Mouse (Mus musculus) myocyte (in vitro differentiated cells): ENCODE data around the gene Gtf2ird2.

ENCODE experiments used
- CEBPB ChIP-seq: IDR thresholded peaks from 2 replicates; pipeline ENCODE4 v1.6.1; 2011; ENCODE audit warnings: mild to moderate bottlenecking, moderate library complexity; ENCODE audit not compliant: poor library complexity, insufficient read depth, severe bottlenecking
- E2F4 ChIP-seq: IDR thresholded peaks from one replicate; pipeline ENCODE4 v1.6.1; 2011; ENCODE audit warnings: mild to moderate bottlenecking, control low read depth, moderate library complexity; ENCODE audit not compliant: insufficient read depth
- MAX ChIP-seq: IDR thresholded peaks from one replicate; pipeline ENCODE4 v1.6.1; 2011; ENCODE audit warnings: low read depth, mild to moderate bottlenecking, control low read depth
- MYOD1 ChIP-seq, 3 experiments: IDR thresholded peaks; one replicate each; pipeline ENCODE4 v1.6.1; 2011; ENCODE audit warnings: control low read depth in 2 of 3, low read depth in 2 of 3, mild to moderate bottlenecking in 2 of 3, moderate library complexity in 1 of 3; ENCODE audit not compliant: insufficient read length in 2 of 3, control insufficient read depth in 1 of 3
- POLR2A ChIP-seq: IDR thresholded peaks from one replicate; pipeline ENCODE4 v1.6.1; 2011; ENCODE audit warnings: low read depth, mild to moderate bottlenecking, control low read depth, moderate library complexity; ENCODE audit not compliant: insufficient read length
- POLR2AphosphoS2 ChIP-seq: IDR thresholded peaks from one replicate; pipeline ENCODE4 v1.6.1; 2011; ENCODE audit warnings: low read depth, control low read depth; ENCODE audit not compliant: insufficient read length
- REST ChIP-seq: IDR thresholded peaks from one replicate; pipeline ENCODE4 v1.6.1; 2011; ENCODE audit warnings: mild to moderate bottlenecking, control low read depth, moderate library complexity; ENCODE audit not compliant: insufficient read depth, insufficient read length
- SRF ChIP-seq: IDR thresholded peaks from one replicate; pipeline ENCODE4 v1.6.1; 2011; ENCODE audit warnings: low read depth; ENCODE audit not compliant: control insufficient read depth, insufficient read length
- TCF12 ChIP-seq: IDR thresholded peaks from one replicate; pipeline ENCODE4 v1.6.1; 2011; ENCODE audit warnings: mild to moderate bottlenecking, control low read depth; ENCODE audit not compliant: poor library complexity, insufficient read depth, severe bottlenecking
- USF1 ChIP-seq: IDR thresholded peaks from one replicate; pipeline ENCODE4 v1.6.1; 2011; ENCODE audit warnings: low read depth, mild to moderate bottlenecking, control low read depth, moderate library complexity

- TF ChIP-seq POLR2A (no peak), USF1 (no peak), SRF (no peak), TCF12 (no peak), MAX (no peak), REST (no peak), E2F4 (no peak), CEBPB (no peak), MYOD1 (IDR thresholded peaks at IDR 0.05; ENCODE audit: control insufficient read depth in 1 of 3, insufficient read length in 2 of 3, low read depth in 2 of 3) (no peak), POLR2AphosphoS2 (no peak)
Measured at GRCm38 (mm10) chr5:134241831-134242230, 58.0 kb downstream of the Gtf2ird2 start.
